Mouse (Mus musculus): ENCODE measurements around the gene G6pc3.

The G6pc3 gene

DNA sequence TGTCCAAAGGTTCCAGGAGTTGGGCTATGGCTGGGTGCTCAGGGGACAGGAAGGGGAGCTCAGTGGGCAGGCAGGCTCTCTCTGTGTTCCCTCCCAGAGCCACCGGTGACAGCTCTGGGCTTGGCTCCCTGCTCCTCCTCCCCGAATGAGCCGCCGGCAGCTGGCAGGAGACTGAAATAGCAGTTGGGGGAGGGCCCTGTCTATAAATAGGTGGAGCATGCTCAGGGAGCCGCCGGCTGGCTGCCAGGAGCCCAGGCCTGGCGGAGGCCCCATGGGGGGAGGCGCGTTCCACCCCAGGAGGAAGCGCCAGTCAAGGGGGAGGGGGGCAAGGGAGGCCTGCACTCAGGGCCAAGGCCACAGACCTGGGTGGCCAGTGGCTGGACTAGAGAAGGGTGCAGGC lies 29.4 kb downstream of the G6pc3 start:
- peak; percentile 89 to 92 for DNase-seq (ENCODE audit: low spot score in 2 of 2)

- no peak for DNase-seq (ENCODE audit: low spot score in 2 of 2)
Observed at GRCm38 (mm10) chr11:102219247-102219993, 30.0 kb downstream of the G6pc3 start.

GRCm38 (mm10) chr11:102219994-102220346 lies 30.6 kb downstream of the G6pc3 start:
- DNase-seq (ENCODE audit: low spot score in 2 of 2): no peak

- DNase-seq (ENCODE audit: low spot score in 2 of 2): no peak
Observed at GRCm38 (mm10) chr11:102220451-102220850, 31.0 kb downstream of the G6pc3 start.

- no peak for DNase-seq (ENCODE audit: low spot score in 2 of 2)
Observed at GRCm38 (mm10) chr11:102221243-102221953, 32.0 kb downstream of the G6pc3 start.

DNA sequence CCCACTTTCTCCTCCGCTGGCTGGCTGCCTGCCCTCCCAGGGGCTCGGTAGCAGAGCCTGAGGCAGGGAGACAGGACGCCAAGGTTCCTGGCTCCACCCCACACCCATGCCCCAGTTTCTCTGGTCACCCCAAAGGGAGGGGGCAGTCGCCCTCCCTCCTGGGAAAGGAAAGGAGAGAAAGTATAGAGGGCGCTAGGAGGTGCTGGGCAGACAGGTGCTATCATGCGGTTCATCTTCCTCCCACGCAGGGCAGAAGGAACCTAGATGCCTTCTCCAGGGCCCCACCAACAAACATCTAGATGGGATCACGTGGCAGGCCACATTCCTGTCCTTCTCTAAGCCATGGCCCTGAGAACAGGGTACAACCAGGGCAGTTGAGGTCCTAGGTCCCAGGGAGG lies 32.5 kb downstream of the G6pc3 start:
- DNase-seq (ENCODE audit: low spot score in 2 of 2): no peak

DNA sequence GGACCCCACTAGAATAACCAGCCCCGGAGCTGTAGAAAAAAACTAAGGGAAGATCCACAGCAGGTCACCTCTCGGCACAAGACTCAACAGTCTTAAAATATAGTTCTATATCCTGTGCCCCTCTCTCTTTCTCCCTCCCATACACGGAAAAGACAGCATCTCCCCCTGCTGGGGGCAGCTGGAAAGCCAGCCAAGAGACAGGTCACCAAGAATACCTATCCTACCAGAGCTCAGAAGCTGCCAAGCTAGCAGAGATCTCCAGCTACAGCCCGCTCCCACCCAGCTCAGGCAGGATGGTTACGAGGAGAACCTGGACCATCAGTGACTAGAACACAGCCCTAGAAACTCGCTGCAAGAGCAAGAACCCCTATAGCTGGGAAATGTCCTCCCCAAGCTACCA lies 33.7 kb downstream of the G6pc3 start:
- no peak for DNase-seq (ENCODE audit: low spot score in 2 of 2)

DNA sequence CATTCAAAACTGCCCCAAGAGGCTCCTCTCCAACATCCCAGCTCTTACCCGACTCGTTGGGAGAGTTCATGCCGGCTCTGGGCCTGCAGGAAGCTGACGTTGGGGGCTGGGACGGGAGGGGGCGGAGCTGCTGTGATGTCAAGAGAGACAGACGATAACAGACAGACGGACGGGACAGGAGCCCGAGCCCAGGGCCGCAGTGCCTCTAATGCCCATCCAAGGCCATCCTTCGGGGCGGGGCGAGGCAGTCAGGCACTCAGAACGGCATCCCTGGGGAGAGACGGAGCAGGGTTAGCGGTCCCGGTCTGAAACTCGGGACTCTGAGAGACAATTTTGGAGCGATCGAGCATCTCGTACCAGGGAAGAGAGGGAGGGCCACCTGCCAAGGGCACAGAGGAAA lies 35.3 kb downstream of the G6pc3 start:
- DNase-seq (ENCODE audit: low spot score in 2 of 2): no peak

- no peak for DNase-seq (ENCODE audit: low spot score in 2 of 2)
Observed at GRCm38 (mm10) chr11:102225221-102225620, 35.8 kb downstream of the G6pc3 start.

DNA sequence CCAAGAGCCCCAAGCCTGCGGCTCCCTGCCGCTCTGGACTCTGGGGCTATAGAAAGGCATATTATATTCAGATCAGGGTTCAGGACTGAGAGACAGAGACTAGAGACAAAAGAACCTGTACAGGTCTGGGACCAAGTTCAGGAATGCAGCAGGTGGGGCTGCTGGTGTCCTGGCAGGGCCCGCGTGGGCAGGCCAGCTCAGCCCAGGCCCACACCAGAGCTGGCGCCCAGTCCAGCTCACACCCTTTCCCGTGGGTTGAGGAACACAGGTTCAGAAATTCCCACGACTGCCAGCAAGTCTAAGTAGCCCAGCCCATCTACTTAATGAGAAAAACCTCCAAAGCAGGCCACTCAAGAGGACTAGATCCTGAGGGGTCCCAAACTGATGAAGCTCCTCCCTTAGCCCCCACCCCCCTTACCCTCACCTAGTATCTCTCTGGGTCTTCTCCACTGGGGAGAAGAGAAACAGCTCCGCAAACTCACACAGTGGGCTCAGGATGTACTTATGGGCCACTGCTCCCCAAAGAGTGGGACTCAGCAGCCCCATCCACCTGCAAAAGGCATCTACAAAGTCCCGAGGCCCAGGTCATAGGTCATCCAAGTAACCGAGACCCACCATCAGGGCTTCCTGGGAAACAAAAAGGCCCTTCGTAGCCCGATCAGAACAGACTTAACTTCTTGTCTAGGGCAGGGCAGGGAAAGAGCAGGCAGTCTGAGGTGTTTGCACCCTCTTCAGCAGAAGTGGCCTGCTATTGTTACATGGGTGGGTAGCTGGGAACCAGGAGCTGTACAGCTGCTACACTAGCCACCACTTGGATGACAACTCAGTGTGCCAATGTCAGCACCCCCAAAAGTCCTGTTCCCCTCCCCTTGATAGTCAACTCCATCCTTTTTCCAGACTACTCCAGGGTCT lies 36.9 kb downstream of the G6pc3 start:
- DNase-seq (ENCODE audit: low spot score in 2 of 2): no peak

- DNase-seq (ENCODE audit: low spot score in 2 of 2): no peak
Observed at GRCm38 (mm10) chr11:102227270-102228190, 38.1 kb downstream of the G6pc3 start.

DNA sequence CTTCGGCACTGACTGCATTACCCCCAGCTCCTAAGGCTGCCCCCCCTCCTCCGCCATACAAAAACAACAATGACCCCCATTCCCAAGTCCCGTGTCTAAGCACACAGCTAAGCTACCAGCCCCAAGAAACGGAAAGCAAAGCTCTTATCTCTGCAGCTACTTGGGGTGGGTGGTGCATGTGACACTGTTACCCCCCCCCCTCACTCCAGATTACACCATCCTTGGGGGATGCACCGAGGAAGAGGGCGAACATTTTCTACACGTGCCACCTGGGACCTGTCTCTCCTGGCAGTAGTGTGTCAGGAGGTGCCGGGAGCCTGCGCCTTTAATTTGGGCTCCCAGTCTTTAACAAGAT lies 38.7 kb downstream of the G6pc3 start:
- DNase-seq (ENCODE audit: low spot score in 2 of 2): no peak

DNA sequence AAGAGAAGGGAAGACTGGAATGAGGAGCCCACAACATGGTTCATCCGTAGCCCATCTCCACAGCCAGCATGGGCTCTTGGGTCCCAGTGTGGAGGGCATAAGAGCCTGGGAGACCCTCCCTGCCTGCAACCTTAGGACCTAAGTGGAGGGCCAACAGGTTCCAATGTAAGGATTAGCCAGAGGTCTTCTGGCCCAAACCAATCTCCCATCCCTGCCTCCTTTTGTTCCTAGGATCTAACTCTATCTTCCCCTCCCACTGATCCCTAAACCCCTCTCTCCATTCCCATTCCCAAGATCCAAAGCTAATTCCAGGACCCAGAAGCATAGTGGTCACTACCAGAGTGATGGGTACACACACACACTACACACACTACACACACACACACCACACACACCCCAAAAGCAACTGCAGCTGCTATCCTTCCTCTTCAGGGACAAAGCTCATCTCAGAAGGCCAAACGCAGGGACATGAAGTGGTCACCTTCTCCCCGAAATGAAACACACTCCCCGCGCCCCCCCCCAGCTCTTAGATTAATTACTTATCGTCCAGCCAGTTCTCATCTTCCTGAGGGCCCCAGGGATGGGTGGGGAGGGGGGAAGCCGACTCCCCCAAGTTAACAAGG lies 39.3 kb downstream of the G6pc3 start:
- DNase-seq (ENCODE audit: low spot score in 2 of 2): no peak

DNA sequence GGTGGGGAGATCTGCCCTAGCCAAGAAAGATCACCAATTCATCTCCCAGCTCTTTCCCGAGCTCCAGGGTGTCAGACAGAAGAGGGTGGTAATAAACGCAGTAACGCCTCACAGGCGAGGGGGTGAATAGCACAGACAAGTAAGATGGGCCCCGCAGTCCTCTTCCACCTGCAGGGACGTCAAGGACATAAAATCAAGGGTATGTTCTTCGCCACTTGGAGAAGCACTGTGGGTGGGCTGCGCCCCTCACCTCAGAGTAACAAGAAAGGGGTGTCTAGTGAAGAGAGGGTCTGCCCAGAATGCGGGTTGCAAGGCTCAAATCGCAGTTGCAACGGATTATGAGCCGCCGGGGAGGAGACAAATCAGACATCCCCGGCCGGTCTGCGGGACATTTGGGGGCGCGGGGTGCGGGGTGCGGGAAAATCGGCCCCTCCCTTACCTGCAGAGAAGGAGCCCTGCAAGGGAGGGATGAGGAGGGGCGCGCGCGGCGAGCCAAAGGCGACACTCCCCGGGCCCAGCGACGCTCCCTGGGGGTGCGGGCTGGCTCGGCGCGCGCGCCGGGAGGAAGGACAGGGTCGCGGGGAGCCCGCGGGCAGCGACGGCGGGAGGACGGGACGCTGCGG lies 40.0 kb downstream of the G6pc3 start:
- no peak for DNase-seq (ENCODE audit: low spot score in 2 of 2)

GRCm38 (mm10) chr11:102230006-102230741 lies 40.8 kb downstream of the G6pc3 start, which contains the start of gene Hdac5:
Gene Hdac5 (minus strand): TSS chr11:102230166.
- peak; percentile 93 to 94 for DNase-seq (ENCODE audit: low spot score in 2 of 2)

GRCm38 (mm10) chr11:102236022-102236421 lies 46.6 kb downstream of the G6pc3 start:
- no peak for DNase-seq (ENCODE audit: low spot score in 2 of 2)

DNA sequence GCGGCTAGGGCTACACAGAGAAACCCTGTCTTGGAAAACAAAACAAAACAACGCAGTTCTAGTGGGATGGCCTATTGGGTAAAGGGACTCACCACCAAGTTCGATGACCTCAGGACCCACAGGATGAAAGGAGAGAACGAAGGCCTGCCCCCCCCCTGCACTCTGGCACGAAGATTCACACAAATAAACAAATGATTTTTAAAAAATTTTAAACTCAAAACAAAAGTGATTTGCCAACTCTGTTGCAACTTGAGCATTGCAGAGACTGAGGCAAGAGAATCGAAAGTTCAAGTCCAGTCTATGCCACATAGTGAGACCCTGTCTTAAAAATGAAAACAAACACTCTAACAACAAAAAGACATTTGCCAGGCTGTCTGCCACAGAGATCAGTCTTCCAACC lies 51.2 kb downstream of the G6pc3 start:
- no peak for DNase-seq (ENCODE audit: low spot score in 2 of 2)

DNA sequence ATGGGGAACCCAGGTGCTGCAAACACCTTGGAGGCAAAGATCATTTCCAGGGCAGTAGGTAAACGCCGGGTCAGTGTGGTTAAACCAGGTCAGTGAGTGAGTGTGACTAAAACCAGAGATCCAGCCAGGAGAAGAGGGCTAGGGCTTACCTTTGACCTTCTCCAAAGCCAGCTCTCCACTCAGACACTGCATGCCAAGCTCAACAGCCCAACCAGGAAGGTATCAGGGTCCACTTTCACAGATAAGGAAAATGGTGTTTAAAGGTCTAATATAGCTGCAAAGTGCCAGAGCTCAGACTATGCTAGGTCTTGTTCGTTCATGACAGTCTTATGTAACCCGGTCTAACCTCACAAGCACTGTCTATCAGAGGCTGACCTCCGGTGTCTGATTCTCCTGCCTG lies 51.8 kb downstream of the G6pc3 start:
- DNase-seq (ENCODE audit: low spot score in 2 of 2): no peak

DNA sequence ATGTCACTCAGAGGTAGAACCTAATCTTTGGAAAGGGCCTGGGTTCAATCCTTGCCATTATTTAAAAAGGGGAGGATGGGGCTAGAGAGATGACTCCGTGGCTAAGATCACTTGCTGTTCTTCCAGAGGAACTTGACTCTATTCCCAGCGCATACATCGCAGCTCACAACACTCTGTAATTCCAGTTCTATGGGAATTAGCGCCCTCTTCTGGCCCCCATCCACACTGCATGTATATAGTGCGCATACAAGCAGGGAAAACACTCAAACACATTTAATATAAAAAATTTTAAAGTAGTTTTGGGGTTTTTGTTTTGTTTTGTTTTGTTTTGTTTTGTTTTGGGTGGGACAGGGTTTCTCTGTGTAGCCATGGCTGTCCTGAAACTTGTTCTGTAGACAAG lies 52.5 kb downstream of the G6pc3 start:
- no peak for DNase-seq (ENCODE audit: low spot score in 2 of 2)

Data from frontal cortex, postnatal 25 days (tissue).